Mouse (Mus musculus) limb, embryonic 10.5 days (tissue): ENCODE measurements at regions not wholly inside any gene's neighbourhood (a gene's known extent, or its start where the extent isn't known, plus 50 kb on each side); places are given as distances from the start of the nearest gene placed in this dataset.

Experiments used
- DNase-seq: peaks from one replicate; pipeline ENCODE4 v3.0.0-alpha.2; 2017; ENCODE audit warnings: low spot score
- H3K27ac ChIP-seq: fragments of 300-500 bp; sonication (generic); 2 replicates; pipeline ENCODE4 v1.5.1; 2016; ENCODE audit warnings: mild to moderate bottlenecking
- H3K27me3 ChIP-seq: fragments of 300-500 bp; sonication (generic); 2 replicates; pipeline ENCODE4 v1.6.1; 2016; ENCODE audit warnings: low read depth, mild to moderate bottlenecking; ENCODE audit not compliant: poor library complexity, severe bottlenecking
- H3K36me3 ChIP-seq: fragments of 300-500 bp; sonication (generic); 2 replicates; pipeline ENCODE4 v1.6.1; 2016; ENCODE audit warnings: mild to moderate bottlenecking, moderate library complexity
- H3K4me1 ChIP-seq: fragments of 300-500 bp; sonication (generic); 2 replicates; pipeline ENCODE4 v1.6.1; 2016
- H3K4me3 ChIP-seq: fragments of 300-500 bp; sonication (generic); 2 replicates; pipeline ENCODE4 v1.5.1; 2016; ENCODE audit warnings: mild to moderate bottlenecking, moderate library complexity
- H3K9me3 ChIP-seq: fragments of 300-500 bp; sonication (generic); replicated peaks from 2 replicates; pipeline ENCODE4 v1.6.1; 2016; ENCODE audit warnings: mild to moderate bottlenecking
- WGBS: fragments of 180-500 bp; shearing (Covaris S2); methylation state at CpG from one replicate; pipeline ENCODE4 v1.1.7; 2016; 5-methylcytosine and 5-hydroxymethylcytosine counted together

- no peaks in the 10 kb centered on the region for H3K27me3 ChIP-seq
- DNase-seq: no peak
- no peak overlapping the region for H3K4me3 ChIP-seq
- no peaks in the 10 kb centered on the region for H3K4me1 ChIP-seq
- no peak overlapping the region for H3K27ac ChIP-seq
- H3K36me3 ChIP-seq: no peaks in the 10 kb centered on the region
- H3K9me3 ChIP-seq: no peaks in the 10 kb centered on the region
- WGBS: 84% methylated on average over 8 of the region's 8 CpGs
These were observed 68.8 kb upstream of the Tgfbr2 start for GRCm38 (mm10) chr9:116243775-116244618.

- Histone ChIP-seq H3K36me3 (no peaks in the 10 kb centered on the region), H3K9me3 (no peaks in the 10 kb centered on the region), H3K4me1 (no peaks in the 10 kb centered on the region), H3K27ac (no peak overlapping the region), H3K27me3 (no peaks in the 10 kb centered on the region), H3K4me3 (no peak overlapping the region)
- 92% methylated on average over 5 of the region's 5 CpGs for WGBS
- no peak for DNase-seq
These were observed 66.9 kb upstream of the Tgfbr2 start for GRCm38 (mm10) chr9:116241933-116242526.

- H3K4me3 ChIP-seq: no peak overlapping the region
- WGBS: 89% methylated on average over 10 of the region's 10 CpGs
- no peaks in the 10 kb centered on the region for H3K27me3 ChIP-seq
- no peaks in the 10 kb centered on the region for H3K9me3 ChIP-seq
- DNase-seq: no peak
- H3K4me1 ChIP-seq: no peaks in the 10 kb centered on the region
- H3K27ac ChIP-seq: no peak overlapping the region
- H3K36me3 ChIP-seq: no peaks in the 10 kb centered on the region
These were observed 66.1 kb upstream of the Tgfbr2 start for GRCm38 (mm10) chr9:116241290-116241689.

GRCm38 (mm10) chr9:116236836-116237235, 61.7 kb upstream of the Tgfbr2 start:
- DNase-seq: no peak
- Histone ChIP-seq H3K27ac (no peak overlapping the region), H3K4me1 (no peaks in the 10 kb centered on the region), H3K4me3 (no peak overlapping the region), H3K36me3 (no peaks in the 10 kb centered on the region), H3K27me3 (no peaks in the 10 kb centered on the region), H3K9me3 (no peaks in the 10 kb centered on the region)

- Histone ChIP-seq H3K27me3 (no peaks in the 10 kb centered on the region), H3K4me1 (no peaks in the 10 kb centered on the region), H3K36me3 (no peaks in the 10 kb centered on the region), H3K27ac (no peak overlapping the region), H3K9me3 (no peaks in the 10 kb centered on the region), H3K4me3 (no peak overlapping the region)
- no peak for DNase-seq
- 91% methylated on average over 7 of the region's 7 CpGs for WGBS
These were observed 59.0 kb upstream of the Tgfbr2 start for GRCm38 (mm10) chr9:116234170-116234569.

- WGBS: 86% methylated on average over 10 of the region's 10 CpGs
- no peak for DNase-seq
These were observed 57.2 kb upstream of the Tgfbr2 start for GRCm38 (mm10) chr9:116232386-116232785.

GRCm38 (mm10) chr9:116231351-116232311, 56.5 kb upstream of the Tgfbr2 start:
- no peak for DNase-seq
- Histone ChIP-seq H3K4me1 (peaks cover 17% of the 10 kb centered on the region), H3K4me3 (no peak overlapping the region), H3K27ac (no peak overlapping the region), H3K36me3 (no peaks in the 10 kb centered on the region), H3K9me3 (no peaks in the 10 kb centered on the region), H3K27me3 (no peaks in the 10 kb centered on the region)
- 90% methylated on average over 16 of the region's 16 CpGs for WGBS

More at GRCm38 (mm10) chr9:116232386-116232785, 57.2 kb upstream of the Tgfbr2 start:
- no peaks in the 10 kb centered on the region for H3K36me3 ChIP-seq
- no peak overlapping the region for H3K4me3 ChIP-seq
- no peaks in the 10 kb centered on the region for H3K9me3 ChIP-seq
- peaks cover 14% of the 10 kb centered on the region for H3K4me1 ChIP-seq
- no peak overlapping the region for H3K27ac ChIP-seq
- no peaks in the 10 kb centered on the region for H3K27me3 ChIP-seq

GRCm38 (mm10) chr9:116230346-116230745, 55.2 kb upstream of the Tgfbr2 start:
- Histone ChIP-seq H3K36me3 (no peaks in the 10 kb centered on the region), H3K9me3 (no peaks in the 10 kb centered on the region), H3K4me3 (no peak overlapping the region), H3K27me3 (no peaks in the 10 kb centered on the region), H3K4me1 (peaks cover 17% of the 10 kb centered on the region), H3K27ac (no peak overlapping the region)
- no peak for DNase-seq
- 93% methylated on average over 7 of the region's 7 CpGs for WGBS

GRCm38 (mm10) chr9:116228443-116228842, 53.3 kb upstream of the Tgfbr2 start:
- Histone ChIP-seq H3K27me3 (no peaks in the 10 kb centered on the region), H3K4me1 (peaks cover 17% of the 10 kb centered on the region), H3K27ac (0 out of 2 replicates have a peak overlapping the region, but pooled peaks have one; percentile 2), H3K36me3 (no peaks in the 10 kb centered on the region), H3K4me3 (no peak overlapping the region), H3K9me3 (no peaks in the 10 kb centered on the region)
- 45% methylated on average over 9 of the region's 9 CpGs for WGBS
- no peak for DNase-seq

- Histone ChIP-seq H3K4me3 (no peak overlapping the region), H3K36me3 (no peaks in the 10 kb centered on the region), H3K9me3 (no peaks in the 10 kb centered on the region), H3K27ac (no peak overlapping the region), H3K4me1 (peaks cover 17% of the 10 kb centered on the region), H3K27me3 (no peaks in the 10 kb centered on the region)
- WGBS: 66% methylated on average over 7 of the region's 7 CpGs
- no peak for DNase-seq
These were observed 52.6 kb upstream of the Tgfbr2 start for GRCm38 (mm10) chr9:116227738-116228137.
